Mouse (Mus musculus): ENCODE measurements around the gene Cldn18. TPM values are rescaled to one million over a fixed set of nuclear protein-coding genes. Genes with fewer than 3 reads are reported as not detected.

Gene Cldn18
- total RNA-seq, 2 experiments from 2014 or later = not detected

DNA sequence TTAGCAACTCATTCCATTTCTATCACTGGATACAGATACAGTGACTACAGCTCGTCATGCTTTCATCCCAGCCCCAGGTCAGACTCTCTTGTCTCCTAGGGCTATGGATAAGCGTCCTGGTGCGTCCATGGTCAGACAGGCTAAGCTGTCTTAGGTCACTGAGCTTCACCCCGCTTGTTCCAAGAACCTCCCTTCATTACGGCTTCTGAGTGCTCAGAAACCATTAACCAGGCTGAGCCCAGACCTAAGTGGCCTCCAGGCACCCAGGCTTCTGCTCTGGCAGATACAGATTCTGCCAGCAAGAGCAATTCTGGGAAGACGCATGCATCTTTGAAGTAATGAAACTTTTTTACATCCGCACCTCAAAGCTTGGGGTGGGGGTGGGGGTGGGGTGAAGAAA is 26.7 kb downstream of the Cldn18 start:
- intact Hi-C loops (cut with DNase I) = no loop called here
- DNase-seq (ENCODE audit: extremely low spot score in 1 of 2, low spot score in 2 of 2) = no peak

DNA sequence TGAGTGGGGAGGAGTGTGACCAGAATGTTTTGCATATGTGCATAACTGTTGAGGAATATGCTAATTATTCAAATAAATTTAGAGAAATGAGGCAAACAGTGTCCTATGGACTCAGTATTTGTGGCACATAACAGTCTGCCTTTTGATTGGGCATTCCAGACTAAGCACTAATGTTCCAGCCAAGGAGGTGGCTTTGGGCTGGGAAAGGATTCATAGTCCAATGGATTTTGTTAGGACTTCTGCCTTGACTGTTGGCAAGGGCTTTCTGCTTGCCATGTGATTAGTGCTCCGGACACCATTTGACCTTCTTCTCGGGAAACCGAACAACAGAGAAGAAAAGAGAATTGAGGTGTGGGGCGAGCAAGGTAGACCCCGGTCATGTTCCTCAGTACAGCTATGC is 27.3 kb downstream of the Cldn18 start:
- intact Hi-C loops (cut with DNase I) = no loop called here
- no peak for DNase-seq (ENCODE audit: extremely low spot score in 1 of 2, low spot score in 2 of 2)

DNA sequence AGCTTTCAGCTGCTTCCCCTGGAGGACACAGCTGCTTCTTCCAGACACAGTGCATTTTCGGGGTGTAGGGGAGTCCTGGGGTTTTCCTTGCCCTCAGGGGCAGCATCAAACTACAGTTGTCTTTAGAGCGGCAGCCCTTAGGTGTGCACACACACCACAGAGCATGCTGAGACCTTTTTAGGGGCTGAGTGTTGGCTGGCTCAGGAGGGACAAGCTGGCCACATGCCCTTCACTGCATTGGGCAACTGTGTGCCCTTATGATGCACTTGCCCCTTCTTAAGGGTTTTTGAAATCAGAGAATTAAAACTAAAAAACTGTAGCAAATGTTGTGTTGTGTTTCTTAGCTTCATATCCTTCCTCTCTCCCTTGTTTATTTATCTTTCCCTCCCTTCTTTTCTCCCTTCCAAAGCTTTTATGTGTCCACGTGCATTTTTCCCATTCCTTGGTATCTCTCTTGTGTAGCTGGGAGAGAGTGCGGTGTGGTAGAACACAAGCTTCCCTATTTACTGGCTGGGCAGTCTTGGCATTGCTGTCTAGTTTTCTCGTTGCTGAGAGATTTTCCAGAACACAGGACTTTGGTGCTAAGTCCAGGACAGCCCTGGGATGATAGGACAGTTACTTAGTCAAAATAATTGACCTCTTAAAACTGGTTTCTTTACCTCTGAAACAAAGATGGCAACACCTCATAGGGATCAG is 31.4 kb downstream of the Cldn18 start:
- intact Hi-C loops (cut with DNase I) = no loop called here
- DNase-seq (ENCODE audit: extremely low spot score in 1 of 2, low spot score in 2 of 2) = no peak

DNA sequence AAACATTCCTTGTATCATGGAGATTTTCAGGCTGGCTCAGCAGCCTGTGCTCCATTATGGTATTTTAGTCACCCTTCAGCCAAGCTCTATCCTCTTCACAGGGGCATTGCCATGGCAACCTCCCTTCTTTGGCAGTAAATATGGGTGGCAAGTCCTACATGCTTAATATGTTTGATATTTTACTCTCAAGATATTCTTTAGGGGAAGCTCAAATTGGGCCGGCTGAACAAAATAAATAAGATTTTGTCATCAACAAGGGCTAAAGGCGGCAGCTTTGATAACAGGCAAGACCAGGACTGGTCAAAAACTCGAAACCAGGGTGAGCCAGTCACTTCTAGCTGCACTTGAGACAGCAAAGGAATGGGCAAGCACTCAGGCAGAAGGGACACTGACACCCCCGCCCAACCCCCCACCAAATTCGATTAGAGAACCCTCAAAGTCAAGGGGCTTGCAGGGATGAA is 32.0 kb downstream of the Cldn18 start:
- peak in 1 of 2 experiments; percentile 55 for DNase-seq (ENCODE audit: extremely low spot score in 1 of 2, low spot score in 2 of 2)
- intact Hi-C loops (cut with DNase I) = no loop called here

DNA sequence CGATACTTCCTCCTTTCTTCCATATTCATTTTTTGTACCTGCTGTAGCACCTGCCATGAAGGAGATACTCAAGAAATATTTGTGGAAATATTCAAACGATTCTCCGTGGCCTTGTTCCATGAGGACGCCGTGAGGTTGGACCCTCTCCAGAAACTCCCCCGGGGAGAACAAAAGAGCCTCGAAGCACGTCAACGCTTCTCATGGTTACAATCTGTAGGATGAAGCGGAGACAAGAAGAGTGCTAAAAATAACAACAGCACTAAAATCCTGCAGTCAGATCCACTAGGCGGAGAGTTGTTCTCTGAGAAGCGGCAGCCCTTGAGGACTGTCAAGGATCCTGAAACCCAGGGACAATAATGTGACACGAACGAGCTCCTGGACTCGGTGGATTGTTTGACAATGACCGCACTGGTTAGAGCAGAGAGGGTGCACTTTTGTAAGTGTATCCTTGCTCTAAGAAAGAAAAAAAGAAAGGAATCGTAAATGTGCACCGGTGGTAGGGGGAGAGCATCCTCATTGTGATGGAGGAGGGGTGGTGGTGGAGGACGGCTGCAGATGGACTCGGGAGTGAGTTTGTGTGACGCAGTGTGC is 35.0 kb downstream of the Cldn18 start:
- intact Hi-C loops (cut with DNase I) = no loop called here
- peak; percentile 42 to 49 for DNase-seq (ENCODE audit: extremely low spot score in 1 of 2, low spot score in 2 of 2)

DNA sequence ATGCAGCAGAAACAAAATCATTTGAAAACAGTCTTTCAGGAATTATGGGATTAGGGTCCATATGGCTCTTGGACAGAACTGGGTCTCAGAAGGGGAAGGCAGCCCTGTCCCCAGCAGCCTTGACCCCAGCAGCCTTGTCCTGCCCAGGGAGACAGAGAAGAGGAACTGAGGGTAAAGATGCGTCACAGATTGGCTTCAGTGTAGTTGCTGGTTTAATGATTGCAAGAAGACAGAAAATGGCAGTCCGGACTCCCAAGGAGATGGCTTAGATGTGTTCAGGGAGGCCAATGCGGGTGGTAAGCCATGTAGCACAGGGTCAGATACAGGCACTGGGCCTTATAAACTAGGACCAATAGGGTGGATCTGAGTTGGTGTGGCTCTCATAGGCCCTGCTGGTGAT is 41.4 kb downstream of the Cldn18 start:
- DNase-seq (ENCODE audit: extremely low spot score in 1 of 2, low spot score in 2 of 2) = no peak
- intact Hi-C loops (cut with DNase I) = no loop called here

DNA sequence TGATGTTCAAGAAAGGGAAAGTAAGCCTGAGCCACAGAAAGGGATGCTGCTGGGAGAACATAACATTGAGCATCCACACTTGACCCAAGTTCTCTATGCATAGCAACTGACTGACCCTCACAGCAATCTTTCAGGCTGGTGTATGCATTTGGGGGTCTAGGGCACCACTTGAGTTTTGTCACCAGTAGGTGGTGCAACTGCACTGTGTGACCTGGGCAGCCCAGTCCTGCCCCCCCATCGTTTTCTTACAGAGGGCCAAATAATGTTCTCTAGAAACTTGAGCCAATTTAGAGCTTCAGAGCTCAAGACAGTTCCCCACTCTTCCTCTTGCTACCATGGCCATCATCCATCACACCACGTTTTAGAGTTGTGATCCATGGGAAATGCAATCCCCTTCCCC is 45.5 kb downstream of the Cldn18 start:
- intact Hi-C loops (cut with DNase I) = no loop called here
- DNase-seq (ENCODE audit: extremely low spot score in 1 of 2, low spot score in 2 of 2) = no peak

DNA sequence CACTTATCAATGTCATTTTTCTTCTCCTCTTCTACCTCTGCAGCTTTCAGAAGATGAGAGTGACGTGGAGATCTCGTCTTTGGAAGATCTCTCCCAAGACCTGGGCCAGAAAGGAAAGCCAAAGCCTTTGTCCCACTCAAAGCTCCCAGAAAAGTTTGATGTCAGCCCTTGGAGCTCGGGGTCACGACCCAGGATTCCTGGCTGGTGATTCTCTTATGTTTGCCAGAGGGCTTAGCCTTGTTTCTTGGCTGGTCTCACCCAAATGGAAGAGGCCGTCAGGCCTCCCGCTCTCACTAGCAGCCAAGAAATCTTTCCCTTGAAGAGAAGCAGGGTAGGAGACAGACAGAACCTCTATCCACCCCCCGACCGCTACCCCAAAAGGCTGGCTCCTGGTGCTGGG is 49.5 kb downstream of the Cldn18 start:
- intact Hi-C loops (cut with DNase I) = no loop called here
- DNase-seq (ENCODE audit: extremely low spot score in 1 of 2, low spot score in 2 of 2) = no peak

DNA sequence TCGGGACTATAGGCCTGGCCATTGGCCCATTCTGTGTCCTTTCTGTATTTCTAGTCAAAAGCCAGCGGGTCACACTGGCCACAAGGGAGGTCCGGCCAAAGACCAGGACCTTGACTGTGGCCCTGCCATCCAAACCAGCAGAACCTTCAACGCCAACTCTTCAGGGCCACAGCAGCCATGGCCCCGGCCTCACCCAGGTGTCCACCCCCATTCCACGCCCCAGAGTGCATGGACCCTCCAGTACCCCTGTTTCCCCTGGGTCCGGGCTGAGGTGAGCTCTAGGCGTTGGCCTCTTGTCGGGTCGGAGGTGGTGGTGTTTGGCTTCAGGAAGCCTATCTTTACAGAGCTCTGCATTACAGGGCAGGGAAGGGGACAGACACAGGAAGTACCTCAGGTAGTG is 54.2 kb downstream of the Cldn18 start:
- no peak for DNase-seq (ENCODE audit: extremely low spot score in 1 of 2, low spot score in 2 of 2)
- intact Hi-C loops (cut with DNase I) = loop anchor here (5.0 kb wide), 1 partner anchor 76 kb away; no protein-coding TSS in a partner anchor

DNA sequence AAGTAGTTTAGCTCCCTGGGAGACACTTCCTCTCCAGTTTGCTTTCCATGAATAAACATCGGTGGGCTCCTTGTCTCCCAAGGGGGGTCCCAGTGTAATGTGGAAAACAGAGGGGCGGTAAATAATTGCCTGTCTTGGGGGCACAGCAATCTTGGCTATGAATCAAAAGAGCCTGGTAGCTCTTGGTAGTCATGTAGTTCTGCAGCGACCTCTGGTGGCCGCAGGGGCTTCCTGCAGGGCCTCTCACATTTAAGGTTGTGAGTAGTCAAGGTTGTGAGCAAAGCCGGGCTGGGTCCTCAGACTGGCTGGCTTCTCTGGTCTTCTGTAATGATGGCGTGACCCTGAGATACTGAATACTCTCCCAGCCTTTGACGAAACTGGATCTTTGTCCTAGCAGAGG is 54.7 kb downstream of the Cldn18 start:
- peak; percentile 47 to 66 for DNase-seq (ENCODE audit: extremely low spot score in 1 of 2, low spot score in 2 of 2)
- intact Hi-C loops (cut with DNase I) = loop anchor here (5.0 kb wide), 1 partner anchor 75 kb away; no protein-coding TSS in a partner anchor

DNA sequence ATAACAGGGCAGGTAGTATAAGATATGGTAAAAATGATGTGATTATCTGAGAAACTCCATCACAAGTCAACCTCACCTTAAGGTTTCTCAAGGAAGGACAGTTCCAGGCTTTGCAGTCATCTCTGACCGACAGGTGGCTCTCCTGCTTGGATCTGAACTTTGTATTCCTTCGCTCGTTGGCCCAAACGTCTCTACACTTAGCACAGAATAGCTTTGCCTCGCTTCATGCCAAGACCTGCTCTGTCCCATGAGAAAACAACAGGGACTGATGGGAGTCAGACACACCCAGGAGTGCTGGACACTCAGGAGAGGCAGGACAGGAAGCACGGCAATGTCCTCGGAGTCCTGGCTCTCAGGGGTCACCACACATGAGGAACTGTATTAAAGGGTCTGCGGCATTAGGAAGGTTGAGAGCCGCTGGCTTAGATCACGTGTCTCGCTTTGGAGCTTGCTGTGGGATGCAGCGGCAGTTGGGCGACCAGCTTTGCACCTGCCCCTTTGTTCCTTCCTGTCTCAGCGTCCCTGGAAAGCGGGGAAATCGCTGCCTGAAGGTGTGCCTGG is 55.4 kb downstream of the Cldn18 start:
- intact Hi-C loops (cut with DNase I) = loop anchor here (5.0 kb wide), 1 partner anchor 74 kb away; no protein-coding TSS in a partner anchor
- DNase-seq (ENCODE audit: extremely low spot score in 1 of 2, low spot score in 2 of 2) = no peak

DNA sequence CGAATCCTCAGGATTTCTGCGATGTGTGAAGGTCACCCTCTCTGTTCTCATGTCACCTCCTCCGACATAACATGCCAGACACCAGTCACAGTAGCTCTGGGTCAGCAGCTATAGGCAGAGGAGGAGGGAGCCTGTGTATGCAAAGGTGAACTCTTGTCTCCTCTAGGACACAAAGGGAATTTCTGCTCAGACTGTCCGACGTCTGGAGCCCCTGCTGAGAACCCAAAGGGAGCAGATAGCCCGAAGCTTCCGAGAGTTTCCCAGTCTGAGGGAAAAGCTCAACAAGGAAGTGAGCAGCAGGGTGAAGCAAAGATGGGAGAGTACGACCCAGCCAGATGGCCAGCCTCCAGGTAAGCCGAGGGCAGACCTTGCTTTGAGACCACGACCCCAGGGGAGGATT is 56.3 kb downstream of the Cldn18 start:
- no peak for DNase-seq (ENCODE audit: extremely low spot score in 1 of 2, low spot score in 2 of 2)
- intact Hi-C loops (cut with DNase I) = loop anchor here (5.0 kb wide), 1 partner anchor 73 kb away; no protein-coding TSS in a partner anchor

DNA sequence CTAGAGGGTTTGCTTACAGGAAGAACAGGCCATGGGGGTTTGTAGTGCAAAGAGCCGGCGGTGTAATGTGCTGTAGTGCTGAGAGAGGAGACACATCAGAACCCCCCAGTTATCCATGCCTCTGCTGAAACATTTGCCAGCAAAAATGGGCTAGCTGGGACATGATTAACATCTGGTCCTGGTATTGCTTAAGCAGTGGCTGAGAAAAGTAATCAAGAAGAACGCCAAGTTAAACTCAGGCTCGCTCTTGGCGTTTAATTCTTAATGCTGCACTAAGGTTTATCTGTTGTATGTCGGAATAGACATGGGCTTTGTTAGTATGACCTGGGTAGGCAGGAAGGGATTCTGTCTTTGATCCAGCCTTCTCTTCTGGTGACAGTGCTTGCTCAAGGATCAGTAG is 71.0 kb downstream of the Cldn18 start:
- no peak for DNase-seq (ENCODE audit: extremely low spot score in 1 of 2, low spot score in 2 of 2)
- intact Hi-C loops (cut with DNase I) = no loop called here

DNA sequence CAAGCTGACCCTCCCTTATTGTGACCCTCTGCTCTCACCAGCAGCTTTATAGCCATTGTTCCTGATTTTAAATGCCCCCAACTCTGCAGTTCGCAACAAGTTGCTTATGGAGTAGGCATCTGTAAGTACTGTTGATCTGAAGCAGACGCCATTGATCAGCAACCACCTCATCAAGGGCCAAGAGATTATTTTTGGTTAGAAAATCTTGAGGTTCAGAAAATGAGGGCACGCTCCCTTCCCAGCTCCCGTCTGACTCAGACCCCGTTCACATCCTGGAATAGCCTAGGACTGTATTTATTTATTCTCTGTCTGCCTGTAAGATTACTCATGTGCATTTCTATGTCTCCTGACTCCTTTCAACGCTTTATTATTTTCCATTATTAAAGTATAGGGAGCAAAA is 71.7 kb downstream of the Cldn18 start:
- intact Hi-C loops (cut with DNase I) = no loop called here
- no peak for DNase-seq (ENCODE audit: extremely low spot score in 1 of 2, low spot score in 2 of 2)

DNA sequence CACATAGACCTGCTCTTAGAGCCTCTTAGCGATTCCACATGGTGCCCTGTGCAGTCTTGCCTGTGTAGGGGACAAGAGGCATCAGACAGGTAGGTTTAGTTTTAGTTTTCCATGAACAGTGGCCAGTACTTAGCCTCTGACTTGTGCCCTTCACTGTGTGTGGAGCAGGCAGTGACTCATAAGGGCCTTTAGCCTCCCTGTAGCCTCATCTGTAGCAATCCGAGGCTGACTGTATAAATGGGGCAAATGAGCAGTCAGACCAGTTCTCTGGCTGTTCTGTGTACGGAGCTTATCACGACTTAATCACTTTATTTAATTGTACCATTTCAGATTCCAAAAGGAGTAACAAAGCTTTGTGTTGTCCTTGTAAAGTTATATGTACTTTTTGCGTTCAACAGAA is 77.1 kb downstream of the Cldn18 start:
- no peak for DNase-seq (ENCODE audit: extremely low spot score in 1 of 2, low spot score in 2 of 2)
- intact Hi-C loops (cut with DNase I) = no loop called here

Other genes starting within 250 kb of the Cldn18 start
- 10 to 100 TPM; 60.3 to 61.5 TPM for gene Armc8, start 148.4 kb downstream of the Cldn18 start, total RNA-seq (2021)
- gene Dbr1, start 141.5 kb downstream of the Cldn18 start, total RNA-seq (2021) = 10 to 100 TPM; 11.4 to 12.4 TPM
- not detected for gene A4gnt, start 104.8 kb downstream of the Cldn18 start, total RNA-seq (2021)
- 10 to 100 TPM; 24.9 to 31.4 TPM for gene Dzip1l, start 87.8 kb downstream of the Cldn18 start, total RNA-seq (2021)
- not detected for gene Sox14, start 158.9 kb upstream of the Cldn18 start, total RNA-seq (2021)